Mouse (Mus musculus): ENCODE data around the gene Ints5. TPM values are rescaled to one million over a fixed set of nuclear protein-coding genes. Genes with fewer than 3 reads are reported as not detected.

Ints5 gene
- total RNA-seq, 2 experiments from 2014 or later = 22.6 to 24.3 TPM

Small RNAs within 50 kb of the gene (microRNA-seq; reads per million reads assigned to microRNA genes)
- 0 reads per million in 2 experiments for gene Mir5136

Other genes starting within 250 kb of the Ints5 start
- 100 to 1,000 TPM; 160 to 162 TPM for gene Chrm1, start 229.2 kb upstream of the Ints5 start, total RNA-seq (2021)
- gene Slc3a2, start 169.6 kb upstream of the Ints5 start, total RNA-seq (2021) = 100 to 1,000 TPM; 148 to 161 TPM
- 10 to 100 TPM; 46.0 to 58.5 TPM for gene Wdr74, start 157.2 kb upstream of the Ints5 start, total RNA-seq (2021)
- gene 1700092M07Rik, start 152.3 kb upstream of the Ints5 start, total RNA-seq (2021) = 1 to 10 TPM; 1.1 to 1.5 TPM
- 10 to 100 TPM; 61.5 to 70.1 TPM for gene Stx5a, start 151.6 kb upstream of the Ints5 start, total RNA-seq (2021)
- gene Nxf1, start 135.9 kb upstream of the Ints5 start, total RNA-seq (2021) = 10 to 100 TPM; 87.4 to 92.0 TPM
- gene Tmem223, start 122.0 kb upstream of the Ints5 start, total RNA-seq (2021) = 10 to 100 TPM; 73.0 to 75.0 TPM
- gene Tmem179b, start 118.5 kb upstream of the Ints5 start, total RNA-seq (2021) = 10 to 100 TPM; 10.6 to 10.9 TPM
- 10 to 100 TPM; 12.0 to 12.4 TPM for gene Taf6l, start 106.6 kb upstream of the Ints5 start, total RNA-seq (2021)
- 100 to 1,000 TPM; 107 to 113 TPM for gene Polr2g, start 94.4 kb upstream of the Ints5 start, total RNA-seq (2021)
- 1 to 10 TPM; 5.9 to 7.1 TPM for gene Zbtb3, start 90.5 kb upstream of the Ints5 start, total RNA-seq (2021)
- 10 to 100 TPM; 35.1 to 35.5 TPM for gene Ttc9c, start 73.7 kb upstream of the Ints5 start, total RNA-seq (2021)
- gene Hnrnpul2, start 73.0 kb upstream of the Ints5 start, total RNA-seq (2021) = 100 to 1,000 TPM; 110 to 112 TPM
- not detected for gene AC129217.1, start 63.2 kb upstream of the Ints5 start, total RNA-seq (2021)
- 100 to 1,000 TPM; 111 to 112 TPM for gene Bscl2, start 55.5 kb upstream of the Ints5 start, total RNA-seq (2021)
- gene Gng3, start 53.8 kb upstream of the Ints5 start, total RNA-seq (2021) = 100 to 1,000 TPM; 201 to 223 TPM
- under 1 TPM; 0.92 to 0.96 TPM for gene Lrrn4cl, start 42.2 kb upstream of the Ints5 start, total RNA-seq (2021)
- 10 to 100 TPM; 91.0 to 94.1 TPM for gene Ubxn1, start 21.5 kb upstream of the Ints5 start, total RNA-seq (2021)
- gene Uqcc3, start 12.1 kb upstream of the Ints5 start, total RNA-seq (2021) = 10 to 100 TPM; 32.3 to 35.6 TPM
- 1 to 10 TPM; 5.4 to 7.2 TPM for gene Lbhd1, start 9.3 kb upstream of the Ints5 start, total RNA-seq (2021)
- gene Gm49403, start 9.1 kb upstream of the Ints5 start, total RNA-seq (2021) = not detected
- 10 to 100 TPM; 21.4 to 23.9 TPM for gene 1810009A15Rik, start 4.2 kb upstream of the Ints5 start, total RNA-seq (2021)
- 1 to 10 TPM; 2.4 to 3.3 TPM for gene Gm49416, start 4.1 kb upstream of the Ints5 start, total RNA-seq (2021)
- 100 to 1,000 TPM in 1 of 2 experiments, 10 to 100 TPM in 1; 98.5 to 102 TPM for gene Ganab, start 5.1 kb downstream of the Ints5 start, total RNA-seq (2021)
- gene B3gat3, start 27.4 kb downstream of the Ints5 start, total RNA-seq (2021) = 100 to 1,000 TPM; 151 to 163 TPM
- 1 to 10 TPM; 5.7 TPM for gene Rom1, start 36.4 kb downstream of the Ints5 start, total RNA-seq (2021)
- 1 to 10 TPM; 8.2 to 8.4 TPM for gene Eml3, start 36.5 kb downstream of the Ints5 start, total RNA-seq (2021)
- gene Mta2, start 48.9 kb downstream of the Ints5 start, total RNA-seq (2021) = 10 to 100 TPM; 46.0 to 46.9 TPM
- gene Tut1, start 60.8 kb downstream of the Ints5 start, total RNA-seq (2021) = 10 to 100 TPM; 18.7 to 20.1 TPM
- gene Eef1g, start 74.0 kb downstream of the Ints5 start, total RNA-seq (2021) = 100 to 1,000 TPM; 203 to 212 TPM
- 10 to 100 TPM; 20.2 to 21.0 TPM for gene Ahnak, start 96.3 kb downstream of the Ints5 start, total RNA-seq (2021)
- not detected for gene Scgb1a1, start 195.0 kb downstream of the Ints5 start, total RNA-seq (2021)
- 100 to 1,000 TPM; 124 to 126 TPM for gene Asrgl1, start 242.6 kb downstream of the Ints5 start, total RNA-seq (2021)